Mouse (Mus musculus): ENCODE data around the gene Cd3eap.

Cd3eap gene

GRCm38 (mm10) chr7:19359299-19359891 lies at the start of gene Cd3eap, which contains the start of gene Ppp1r13l:
Cd3eap (minus strand) TSS chr7:19359483.
Ppp1r13l (plus strand) TSS chr7:19359749.
- DNase-seq (ENCODE audit: low spot score in 2 of 2), result peak; percentile 88 to 90

DNA sequence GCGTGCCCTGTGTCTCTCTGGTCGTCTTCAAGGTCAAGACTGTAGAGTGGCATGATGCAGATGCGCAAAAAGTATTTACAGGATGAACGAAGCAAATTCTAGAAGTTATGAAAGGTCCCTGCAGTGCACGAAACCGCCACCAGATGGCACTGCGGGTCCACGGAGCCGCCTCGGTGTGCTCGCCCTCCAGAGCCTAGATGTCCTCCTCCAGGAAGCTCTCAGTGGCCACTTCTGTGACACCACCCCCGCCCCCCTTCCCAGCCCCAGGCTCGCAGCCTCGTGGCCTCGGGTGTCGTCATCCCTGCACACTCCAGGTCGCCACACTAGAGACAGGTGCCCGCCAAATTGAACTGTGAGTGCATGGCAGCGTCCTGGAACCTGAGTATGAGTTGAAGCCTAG lies 46.1 kb upstream of the Cd3eap start:
- DNase-seq (ENCODE audit: low spot score in 2 of 2), result peak; percentile 86

DNA sequence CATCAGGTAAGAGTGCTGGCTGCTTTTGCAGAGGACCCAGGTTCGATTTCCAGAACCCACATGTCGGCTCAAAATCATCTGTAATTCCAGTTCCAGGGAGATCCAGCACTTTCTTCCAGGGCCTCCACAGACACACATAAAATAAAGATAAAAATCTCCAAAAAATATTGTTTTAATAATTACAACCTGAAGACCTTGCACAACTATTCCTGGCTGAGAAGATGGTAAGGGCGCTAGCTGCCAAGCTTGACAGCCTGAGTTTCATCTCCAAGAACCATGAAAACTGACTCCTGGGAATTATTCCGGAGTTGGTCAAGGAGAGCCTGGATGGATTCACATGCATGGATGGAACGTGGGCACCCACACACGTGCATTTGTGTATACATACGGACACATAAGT lies 45.2 kb upstream of the Cd3eap start, which contains the start of gene Ckm:
Ckm (plus strand) TSS at position 301 of the 400 bp plus-strand sequence.
- no peak for DNase-seq (ENCODE audit: low spot score in 2 of 2)

DNA sequence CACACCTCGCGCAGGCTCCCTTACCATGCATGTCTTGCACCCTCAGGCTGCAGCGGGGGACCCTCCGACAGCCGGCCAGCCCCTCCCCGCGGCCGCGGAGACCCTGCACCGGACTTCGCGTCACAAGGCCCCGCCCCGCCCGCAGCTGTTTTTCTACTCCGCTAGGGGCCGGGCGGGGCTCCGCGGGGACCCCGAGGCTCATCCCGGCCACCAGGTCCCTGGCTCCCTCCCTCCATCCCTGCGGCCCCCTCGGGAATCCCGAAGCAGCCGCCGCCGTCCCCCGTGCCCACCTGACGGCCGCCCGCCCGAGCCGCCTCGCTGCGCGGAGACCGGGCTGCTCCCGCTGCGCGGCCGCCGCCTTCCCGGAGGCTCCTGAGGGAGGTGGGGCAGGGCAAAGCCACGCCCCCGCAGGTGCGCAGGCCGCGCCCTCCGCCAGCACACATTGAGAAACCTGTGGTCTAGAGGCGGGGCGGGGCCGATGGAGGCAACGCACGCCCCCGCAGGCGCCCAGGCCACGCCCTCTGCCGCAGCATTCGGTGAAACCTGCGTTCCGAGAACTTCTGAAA lies 44.5 kb upstream of the Cd3eap start, which contains the start of gene Klc3:
Klc3 (minus strand) TSS at position 374 of the 566 bp plus-strand sequence.
- DNase-seq (ENCODE audit: low spot score in 2 of 2), result peak in 1 of 2 experiments; percentile 28

DNA sequence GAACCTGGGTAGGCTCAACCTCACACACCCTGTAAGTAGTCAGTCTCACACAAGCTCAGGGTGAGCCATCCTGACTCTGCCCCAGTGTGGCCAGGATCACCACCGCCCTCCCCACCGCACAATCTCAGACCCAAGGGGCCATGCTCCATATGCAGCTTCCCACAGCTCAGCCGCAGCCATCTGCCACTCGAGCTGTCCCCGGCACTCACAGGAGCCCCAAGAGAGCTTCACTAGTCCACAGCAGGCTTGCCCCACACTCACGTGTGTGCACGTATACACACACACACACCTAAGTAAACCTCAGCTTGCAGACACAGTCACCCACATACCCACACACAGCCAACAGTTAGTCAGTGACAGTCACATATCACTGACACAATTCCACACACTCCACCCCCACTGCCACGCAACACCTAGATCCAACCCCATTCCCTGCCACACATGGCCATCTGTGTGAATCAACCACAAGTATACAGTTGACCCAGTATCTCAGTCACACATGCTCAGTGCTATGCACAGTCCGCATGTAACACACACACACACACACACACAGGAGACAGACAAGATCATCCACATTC lies 43.3 kb upstream of the Cd3eap start:
- DNase-seq (ENCODE audit: low spot score in 2 of 2), result no peak

DNA sequence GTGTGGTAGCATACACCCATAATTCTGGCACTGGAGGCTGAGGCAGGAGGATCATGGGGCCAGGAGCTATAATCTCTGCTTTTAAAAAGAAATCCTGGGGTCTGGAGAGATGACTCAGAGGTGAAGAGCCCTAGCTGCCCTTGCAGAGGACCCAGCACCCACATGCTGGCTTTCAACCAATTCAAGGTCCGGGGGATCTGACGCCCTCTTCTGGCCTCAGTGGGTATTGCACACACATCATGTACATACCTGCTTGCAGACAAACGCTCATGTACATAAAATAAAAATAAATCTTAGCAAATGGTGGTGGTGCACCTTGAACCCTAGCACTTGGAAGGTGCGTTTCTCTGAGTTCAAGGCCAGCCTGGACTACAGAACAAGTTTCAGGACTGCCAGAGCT lies 41.7 kb upstream of the Cd3eap start:
- DNase-seq (ENCODE audit: low spot score in 2 of 2), result no peak

- DNase-seq (ENCODE audit: low spot score in 2 of 2), result no peak
Observed at GRCm38 (mm10) chr7:19399496-19400280, 40.4 kb upstream of the Cd3eap start.

DNA sequence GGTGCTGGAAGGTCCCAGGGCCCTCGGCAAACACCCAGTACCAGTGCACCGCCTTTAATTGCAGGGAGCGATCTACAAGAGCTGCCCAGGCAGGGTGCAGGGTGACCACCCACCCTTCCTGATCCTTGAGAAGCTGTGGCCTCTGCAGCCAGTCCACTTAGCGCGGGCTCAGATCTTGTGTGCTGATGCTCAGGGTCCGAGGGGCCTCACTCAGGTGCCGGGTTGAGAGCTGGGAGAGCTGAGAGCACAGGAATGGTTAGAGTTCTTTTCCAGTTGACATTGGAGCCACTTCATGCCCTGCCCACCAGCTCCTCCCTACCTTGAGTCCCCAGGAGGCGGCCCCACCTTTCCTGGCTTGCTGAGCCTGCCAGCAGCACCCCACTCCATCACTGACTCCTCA lies 35.2 kb upstream of the Cd3eap start:
- DNase-seq (ENCODE audit: low spot score in 2 of 2), result no peak

- peak in 1 of 2 experiments; percentile 37 for DNase-seq (ENCODE audit: low spot score in 2 of 2)
Observed at GRCm38 (mm10) chr7:19388699-19389413, 29.6 kb upstream of the Cd3eap start.

- DNase-seq (ENCODE audit: low spot score in 2 of 2), result no peak
Observed at GRCm38 (mm10) chr7:19383708-19384107, 24.4 kb upstream of the Cd3eap start.

DNA sequence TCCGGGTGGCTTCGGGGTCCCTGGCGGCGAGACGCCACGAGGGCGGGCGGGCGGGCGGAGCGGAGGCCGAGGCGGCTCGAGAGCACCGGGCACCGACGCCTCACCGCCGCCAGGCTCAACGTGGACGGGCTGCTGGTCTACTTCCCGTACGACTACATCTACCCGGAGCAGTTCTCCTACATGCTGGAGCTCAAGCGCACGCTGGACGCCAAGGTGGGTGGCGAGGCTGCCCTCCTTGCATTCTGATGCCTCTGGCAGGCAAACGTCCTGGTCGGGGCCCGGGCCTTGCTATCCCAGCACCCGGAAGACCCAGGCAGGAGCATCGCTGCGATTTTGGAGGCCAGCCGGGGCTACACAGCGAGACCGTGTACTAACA lies 22.9 kb upstream of the Cd3eap start:
- DNase-seq (ENCODE audit: low spot score in 2 of 2), result no peak

DNA sequence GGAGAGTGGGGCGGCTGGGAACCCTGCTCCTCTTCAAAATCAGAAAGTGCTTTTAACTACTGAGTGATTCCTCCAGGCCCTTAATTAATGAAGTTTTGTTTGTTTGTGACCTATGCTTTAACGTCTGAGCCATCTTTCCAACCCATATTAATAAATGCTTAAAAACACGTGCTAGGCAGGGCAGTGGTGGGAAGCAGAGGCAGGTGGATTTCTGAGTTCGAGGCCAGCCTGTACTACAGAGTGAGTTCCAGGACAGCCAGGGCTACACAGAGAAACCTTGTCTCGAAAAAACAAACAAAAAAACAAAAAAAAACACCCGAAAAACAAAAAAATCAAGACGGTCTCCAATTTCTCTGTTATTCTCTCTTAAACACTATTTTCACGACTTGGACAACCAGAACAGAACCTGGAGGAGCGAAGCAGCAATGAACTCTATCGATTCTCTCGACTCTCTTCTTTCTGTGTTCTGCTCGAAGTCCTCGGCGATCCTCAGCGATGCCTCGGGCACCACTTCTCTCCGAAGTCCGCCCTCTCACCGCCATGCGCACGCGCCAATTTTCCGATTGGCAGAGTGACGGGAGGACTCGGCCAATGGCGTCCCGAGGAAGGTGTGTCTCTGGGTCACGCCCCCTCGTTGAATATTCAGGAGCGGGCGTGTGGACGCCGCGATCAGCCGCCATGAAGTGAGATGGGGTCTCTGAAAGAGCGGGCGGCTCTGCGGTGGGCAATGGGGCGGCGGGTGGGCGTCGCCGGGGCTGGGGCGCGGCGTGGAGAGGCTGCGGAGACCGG lies 22.3 kb upstream of the Cd3eap start, which contains the start of gene Ercc2:
Ercc2 (plus strand) TSS at position 634 of the 789 bp plus-strand sequence.
- DNase-seq (ENCODE audit: low spot score in 2 of 2), result peak; percentile 98 to 100

GRCm38 (mm10) chr7:19378049-19378448 lies 18.8 kb upstream of the Cd3eap start:
- no peak for DNase-seq (ENCODE audit: low spot score in 2 of 2)

DNA sequence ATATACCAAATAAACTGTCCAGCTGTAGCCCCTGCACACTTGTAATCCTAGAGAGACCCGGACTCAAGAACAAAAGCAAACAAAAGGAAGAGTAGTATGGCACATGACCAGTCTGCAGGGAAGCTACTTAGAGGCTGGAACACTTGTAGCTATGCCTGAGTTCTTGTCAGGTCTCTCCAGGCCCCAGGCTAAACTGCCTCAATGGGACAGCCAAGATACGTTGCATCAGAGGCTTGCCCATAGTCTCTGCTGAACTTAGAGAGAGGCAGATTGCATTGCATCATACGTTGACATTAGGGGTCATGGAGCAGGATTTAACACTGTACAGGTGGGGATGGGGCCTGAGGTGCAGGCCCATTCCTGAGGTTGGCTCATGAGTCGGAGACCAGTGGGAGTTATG lies 16.7 kb upstream of the Cd3eap start:
- DNase-seq (ENCODE audit: low spot score in 2 of 2), result no peak

DNA sequence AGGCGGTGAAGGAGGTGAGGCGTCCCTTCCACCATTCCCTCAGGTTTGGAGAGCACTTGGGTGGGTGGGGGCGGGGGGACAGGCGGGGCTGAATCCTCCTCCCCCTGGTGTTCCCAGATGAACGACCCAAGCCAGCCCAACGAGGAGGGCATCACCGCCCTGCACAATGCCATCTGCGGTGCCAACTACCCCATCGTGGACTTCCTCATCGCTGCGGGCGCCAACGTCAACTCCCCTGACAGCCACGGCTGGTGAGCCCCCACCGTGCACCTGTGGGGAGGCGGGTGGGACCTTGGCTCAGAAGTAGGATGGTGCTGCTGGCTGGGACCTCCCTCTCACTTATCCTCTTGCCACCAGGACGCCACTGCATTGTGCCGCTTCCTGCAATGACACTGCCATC lies 16.1 kb upstream of the Cd3eap start:
- DNase-seq (ENCODE audit: low spot score in 2 of 2), result no peak

GRCm38 (mm10) chr7:19373367-19373766 lies 14.1 kb upstream of the Cd3eap start:
- no peak for DNase-seq (ENCODE audit: low spot score in 2 of 2)

DNA sequence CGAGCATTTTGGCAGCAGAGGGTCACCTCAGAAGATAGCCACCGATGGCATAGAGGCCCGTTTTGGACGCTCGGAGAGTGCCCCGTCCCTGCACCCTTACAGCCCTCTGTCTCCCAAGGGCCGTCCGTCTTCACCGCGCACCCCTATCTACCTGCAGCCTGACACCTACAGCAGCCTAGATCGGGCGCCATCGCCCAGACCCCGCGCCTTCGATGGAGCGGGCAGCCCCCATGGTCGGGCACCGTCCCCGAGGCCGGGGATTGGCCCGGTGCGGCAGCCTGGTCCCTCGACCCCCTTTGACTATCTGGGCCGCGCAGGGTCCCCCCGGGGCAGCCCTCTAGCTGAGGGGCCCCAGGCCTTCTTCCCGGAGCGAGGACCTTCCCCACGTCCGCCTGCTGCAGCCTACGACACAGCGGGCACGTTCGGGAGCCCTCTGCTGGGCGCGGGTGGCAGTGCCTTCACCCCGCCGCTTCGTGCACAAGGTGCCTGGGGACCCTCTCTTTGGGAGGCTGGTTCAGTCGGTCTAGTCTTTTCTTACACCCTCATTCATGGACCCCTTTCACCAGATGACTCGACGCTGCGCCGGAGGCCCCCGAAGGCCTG lies 10.6 kb upstream of the Cd3eap start:
- DNase-seq (ENCODE audit: low spot score in 2 of 2), result peak; percentile 69 to 70

DNA sequence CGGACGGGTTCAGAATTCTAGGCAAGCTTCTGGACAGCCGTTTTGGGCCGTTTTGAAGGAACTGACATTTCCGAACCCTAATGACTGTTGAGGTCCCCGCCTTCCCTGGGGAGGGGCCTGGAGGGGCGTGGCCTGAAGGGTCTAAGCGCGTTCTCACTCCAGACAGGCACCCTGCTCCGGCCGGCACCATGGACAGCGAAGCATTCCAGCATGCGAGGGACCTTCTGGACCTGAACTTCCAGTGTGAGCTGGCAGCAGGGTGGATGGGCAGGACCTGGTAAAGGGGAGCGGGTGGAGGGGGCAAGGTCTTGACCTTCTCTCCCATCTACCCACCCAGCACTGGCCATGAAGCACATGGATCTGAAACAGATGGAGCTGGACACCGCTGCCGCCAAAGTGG lies 9.1 kb upstream of the Cd3eap start:
- DNase-seq (ENCODE audit: low spot score in 2 of 2), result no peak

GRCm38 (mm10) chr7:19365376-19365775 lies 6.1 kb upstream of the Cd3eap start:
- DNase-seq (ENCODE audit: low spot score in 2 of 2), result no peak

DNA sequence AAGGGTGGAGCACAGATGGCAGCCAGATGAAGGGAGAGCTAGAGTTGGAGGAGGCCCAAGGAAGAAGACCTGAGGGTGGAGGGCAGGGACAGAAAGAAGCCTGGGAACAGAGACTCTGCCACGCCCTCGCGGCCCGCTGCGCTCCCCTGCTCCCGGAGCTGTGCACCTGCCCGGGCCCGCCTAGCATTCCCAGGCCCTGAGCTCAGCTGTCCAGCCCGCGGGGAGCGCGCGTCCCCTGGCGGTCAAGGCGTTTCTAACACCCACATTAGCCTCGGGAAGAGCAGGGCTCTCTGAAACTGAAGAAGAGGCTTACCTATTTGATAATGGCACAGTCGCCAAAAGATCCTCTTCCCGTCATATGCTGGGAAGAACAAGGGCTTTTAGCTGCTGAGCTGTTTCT lies 4.6 kb upstream of the Cd3eap start:
- peak; percentile 51 to 55 for DNase-seq (ENCODE audit: low spot score in 2 of 2)

Measured in right cerebral cortex, adult 2 months (tissue).